Mouse (Mus musculus) spleen, adult 2 months (tissue): Measurements from ENCODE around the gene Gpr108.

Experiments
- CTCF ChIP-seq: fragments of 200-500 bp; IDR thresholded peaks from 2 replicates; pipeline ENCODE4 v1.5.1; 2011; ENCODE audit warnings: mild to moderate bottlenecking, inconsistent platforms; ENCODE audit not compliant: insufficient read depth, insufficient read length, insufficient replicate concordance; ENCODE audit errors: extremely low read depth
- POLR2A ChIP-seq: fragments of 200-500 bp; IDR thresholded peaks from 2 replicates; pipeline ENCODE4 v1.6.1; 2011; ENCODE audit warnings: low read depth, low read length, inconsistent platforms

GRCm38 (mm10) chr17:57255354-57255753 is 7.1 kb upstream of the Gpr108 start:
- TF ChIP-seq CTCF (no peak), POLR2A (no peak)
